Mouse (Mus musculus): ENCODE results near the gene Zbtb38. TPM values are rescaled to one million over a fixed set of nuclear protein-coding genes. Genes with fewer than 3 reads are reported as not detected.

Gene Zbtb38
- polyA plus RNA-seq, 1 experiment from 2014 or later = 57.1 TPM

- H3K27ac ChIP-seq (ENCODE audit: low read length) = peak overlapping the region; percentile 93
- H3K9me3 ChIP-seq (replicated peaks; ENCODE audit: control insufficient read depth, low read length, poor library complexity, severe bottlenecking) = no peaks in the 10 kb centered on the region
- H3K4me3 ChIP-seq (ENCODE audit: low read depth, low read length) = peak overlapping the region; percentile 48
- peaks cover 37% of the 10 kb centered on the region for H3K4me1 ChIP-seq (ENCODE audit: control insufficient read depth, insufficient read depth, low read length)
- WGBS = 62% methylated on average over 16 of the region's 16 CpGs
- no peaks in the 10 kb centered on the region for H3K27me3 ChIP-seq (ENCODE audit: control insufficient read depth, insufficient read depth, low read depth, low read length)
- no peaks in the 10 kb centered on the region for H3K36me3 ChIP-seq (ENCODE audit: control insufficient read depth, insufficient read depth, low read length)
- H3K9ac ChIP-seq (ENCODE audit: low read depth, low read length) = peak overlapping the region; percentile 31; the same call in 1 of the 2 replicates
- ATAC-seq = no peak
- H3K4me2 ChIP-seq (ENCODE audit: low read length) = peak overlapping the region; percentile 77
These were observed 24.1 kb downstream of the Zbtb38 start for GRCm38 (mm10) chr9:96728338-96729162.

DNA sequence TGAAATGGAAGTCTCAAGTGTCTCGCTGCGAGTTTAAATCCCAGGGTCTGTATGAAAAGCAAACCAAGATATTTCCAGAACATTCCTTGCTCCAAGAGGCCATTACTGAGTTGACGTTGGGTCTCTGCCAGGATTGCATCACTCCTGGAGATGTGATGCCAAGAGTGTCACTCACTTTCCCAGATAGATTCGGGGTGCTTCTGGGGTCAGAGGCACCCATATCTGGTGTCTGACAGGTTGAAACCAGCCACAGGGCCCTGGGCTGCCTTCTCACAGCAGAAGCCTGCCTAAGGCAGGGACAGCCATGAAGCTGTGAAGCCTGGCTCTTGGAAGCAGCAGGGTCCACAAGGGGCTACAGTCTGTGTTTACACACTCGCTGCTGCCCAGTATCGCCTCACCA is 24.9 kb downstream of the Zbtb38 start:
- Histone ChIP-seq H3K36me3 (ENCODE audit: control insufficient read depth, insufficient read depth, low read length) (no peaks in the 10 kb centered on the region), H3K9ac (ENCODE audit: low read depth, low read length) (no peak overlapping the region), H3K27me3 (ENCODE audit: control insufficient read depth, insufficient read depth, low read depth, low read length) (no peaks in the 10 kb centered on the region), H3K27ac (ENCODE audit: low read length) (peak overlapping the region; percentile 93), H3K4me2 (ENCODE audit: low read length) (peak overlapping the region; percentile 77), H3K9me3 (replicated peaks; ENCODE audit: control insufficient read depth, low read length, poor library complexity, severe bottlenecking) (no peaks in the 10 kb centered on the region), H3K4me3 (ENCODE audit: low read depth, low read length) (no peak overlapping the region), H3K4me1 (ENCODE audit: control insufficient read depth, insufficient read depth, low read length) (peaks cover 37% of the 10 kb centered on the region)
- 87% methylated on average over 6 of the region's 6 CpGs for WGBS
- no peak for ATAC-seq

- 12% methylated on average over 14 of the region's 14 CpGs for WGBS
- H3K9ac ChIP-seq (ENCODE audit: low read depth, low read length) = peak overlapping the region; percentile 59
- H3K9me3 ChIP-seq (replicated peaks; ENCODE audit: control insufficient read depth, low read length, poor library complexity, severe bottlenecking) = no peaks in the 10 kb centered on the region
- peak overlapping the region; percentile 19 for H3K4me3 ChIP-seq (ENCODE audit: low read depth, low read length)
- H3K4me2 ChIP-seq (ENCODE audit: low read length) = peak overlapping the region; percentile 77
- H3K36me3 ChIP-seq (ENCODE audit: control insufficient read depth, insufficient read depth, low read length) = no peaks in the 10 kb centered on the region
- H3K27me3 ChIP-seq (ENCODE audit: control insufficient read depth, insufficient read depth, low read depth, low read length) = no peaks in the 10 kb centered on the region
- H3K4me1 ChIP-seq (ENCODE audit: control insufficient read depth, insufficient read depth, low read length) = peaks cover 37% of the 10 kb centered on the region
- H3K27ac ChIP-seq (ENCODE audit: low read length) = peak overlapping the region; percentile 93
- ATAC-seq = no peak
These were observed 26.1 kb downstream of the Zbtb38 start for GRCm38 (mm10) chr9:96726336-96727131.

DNA sequence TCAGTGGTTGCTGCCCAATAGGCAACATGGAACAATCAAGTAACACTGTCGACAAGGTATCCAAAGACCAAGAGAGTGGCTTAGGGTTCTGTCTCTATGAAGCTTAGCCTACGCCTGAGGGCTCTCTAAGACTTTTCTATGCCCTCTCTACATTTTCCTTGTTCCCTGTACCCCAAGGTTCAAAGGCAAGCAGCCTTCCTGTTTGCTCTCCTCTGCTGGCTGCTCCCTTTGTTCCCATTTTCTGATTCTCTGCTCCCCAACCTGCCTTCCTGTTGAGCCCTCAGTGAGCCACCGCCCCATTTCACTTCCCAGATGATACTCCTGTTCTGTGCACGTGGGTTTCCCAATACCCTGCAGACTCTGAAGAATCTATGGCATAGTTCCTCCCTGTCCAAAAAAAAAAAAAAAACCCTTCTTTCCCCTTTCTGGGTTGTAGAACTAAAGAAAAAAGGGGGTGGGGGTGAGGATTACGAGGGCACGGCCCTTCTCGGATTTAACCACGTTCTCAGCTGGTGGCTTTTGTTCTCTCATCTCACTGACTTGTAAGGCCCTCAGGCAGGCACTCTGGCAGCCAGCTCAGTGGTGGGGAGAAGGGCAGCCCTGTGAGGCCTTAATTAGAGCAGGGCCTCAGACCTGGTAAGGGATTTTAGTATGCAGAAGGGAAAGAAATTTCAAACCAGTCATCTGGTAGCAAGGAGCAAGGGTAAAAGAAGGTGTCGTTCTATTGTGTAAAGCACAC is 26.9 kb downstream of the Zbtb38 start:
- Histone ChIP-seq H3K9me3 (replicated peaks; ENCODE audit: control insufficient read depth, low read length, poor library complexity, severe bottlenecking) (no peaks in the 10 kb centered on the region), H3K27me3 (ENCODE audit: control insufficient read depth, insufficient read depth, low read depth, low read length) (no peaks in the 10 kb centered on the region), H3K4me1 (ENCODE audit: control insufficient read depth, insufficient read depth, low read length) (peaks cover 39% of the 10 kb centered on the region), H3K27ac (ENCODE audit: low read length) (peak overlapping the region; percentile 93), H3K36me3 (ENCODE audit: control insufficient read depth, insufficient read depth, low read length) (no peaks in the 10 kb centered on the region), H3K4me3 (ENCODE audit: low read depth, low read length) (no peak overlapping the region), H3K4me2 (ENCODE audit: low read length) (peak overlapping the region; percentile 77), H3K9ac (ENCODE audit: low read depth, low read length) (peak overlapping the region; percentile 59)
- 9% methylated on average over 9 of the region's 9 CpGs for WGBS
- ATAC-seq = peak; percentile 49; the same call in 1 of the 2 replicates

DNA sequence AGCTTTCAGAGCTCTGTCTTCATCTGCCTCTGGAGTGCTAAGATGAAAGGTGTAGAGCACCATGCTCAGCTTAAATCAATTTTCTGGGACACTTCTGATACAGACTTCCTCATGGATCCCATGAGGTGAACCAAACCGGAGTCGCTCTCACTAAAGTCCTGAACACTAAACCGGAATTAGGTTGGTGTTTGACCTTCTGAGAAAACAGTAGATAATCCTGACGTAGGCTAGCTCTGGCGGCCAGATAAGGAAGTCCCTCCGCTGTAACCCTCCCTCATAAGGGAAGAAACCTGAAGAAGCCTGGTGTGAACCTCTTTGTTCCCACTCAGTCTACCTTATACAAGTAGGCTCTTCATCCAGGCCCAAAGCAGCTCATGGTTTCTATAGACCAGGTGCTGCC is 29.0 kb downstream of the Zbtb38 start:
- no peak overlapping the region for H3K4me2 ChIP-seq (ENCODE audit: low read length)
- H3K27me3 ChIP-seq (ENCODE audit: control insufficient read depth, insufficient read depth, low read depth, low read length) = no peaks in the 10 kb centered on the region
- H3K4me1 ChIP-seq (ENCODE audit: control insufficient read depth, insufficient read depth, low read length) = peaks cover 46% of the 10 kb centered on the region
- 92% methylated on average over 6 of the region's 6 CpGs for WGBS
- no peaks in the 10 kb centered on the region for H3K9me3 ChIP-seq (replicated peaks; ENCODE audit: control insufficient read depth, low read length, poor library complexity, severe bottlenecking)
- H3K4me3 ChIP-seq (ENCODE audit: low read depth, low read length) = no peak overlapping the region
- H3K9ac ChIP-seq (ENCODE audit: low read depth, low read length) = no peak overlapping the region
- ATAC-seq = no peak
- no peak overlapping the region for H3K27ac ChIP-seq (ENCODE audit: low read length)
- H3K36me3 ChIP-seq (ENCODE audit: control insufficient read depth, insufficient read depth, low read length) = no peaks in the 10 kb centered on the region

DNA sequence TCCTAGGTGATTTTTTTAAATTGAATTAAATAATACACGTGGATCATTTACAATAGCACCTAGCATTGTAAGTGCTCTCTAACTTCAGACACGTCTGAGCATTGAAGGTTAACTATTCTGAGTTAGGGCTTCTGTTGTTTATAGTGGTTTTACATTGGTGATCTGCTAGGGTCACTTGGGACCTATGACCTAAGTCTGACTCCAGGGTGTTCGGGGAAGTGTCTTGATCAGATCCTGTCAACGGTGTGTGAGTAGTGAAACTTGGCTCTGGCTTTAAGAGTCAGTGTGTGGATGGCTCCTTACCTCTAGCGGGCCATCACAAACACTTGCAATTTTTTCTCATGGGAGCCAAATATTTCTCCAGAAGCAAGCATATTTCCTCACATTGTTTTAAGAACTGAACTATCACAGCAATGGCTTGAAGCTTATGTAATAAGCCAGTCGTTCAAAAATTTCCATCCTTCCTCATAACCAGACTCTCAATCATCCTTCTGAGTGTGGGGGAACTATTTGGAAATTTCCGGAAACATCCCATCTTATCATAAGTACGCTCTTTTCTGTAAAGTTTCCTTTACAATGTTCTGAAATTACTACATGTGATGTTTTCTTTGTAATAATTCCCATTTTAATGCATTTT is 31.4 kb downstream of the Zbtb38 start:
- 91% methylated on average over 8 of the region's 8 CpGs for WGBS
- Histone ChIP-seq H3K4me1 (ENCODE audit: control insufficient read depth, insufficient read depth, low read length) (peaks cover 23% of the 10 kb centered on the region), H3K27ac (ENCODE audit: low read length) (no peak overlapping the region), H3K9ac (ENCODE audit: low read depth, low read length) (no peak overlapping the region), H3K9me3 (replicated peaks; ENCODE audit: control insufficient read depth, low read length, poor library complexity, severe bottlenecking) (no peaks in the 10 kb centered on the region), H3K36me3 (ENCODE audit: control insufficient read depth, insufficient read depth, low read length) (no peaks in the 10 kb centered on the region), H3K4me2 (ENCODE audit: low read length) (no peak overlapping the region), H3K4me3 (ENCODE audit: low read depth, low read length) (no peak overlapping the region), H3K27me3 (ENCODE audit: control insufficient read depth, insufficient read depth, low read depth, low read length) (no peaks in the 10 kb centered on the region)
- ATAC-seq = no peak

- Histone ChIP-seq H3K4me2 (ENCODE audit: low read length) (peak overlapping the region; percentile 84), H3K27ac (ENCODE audit: low read length) (peak overlapping the region; percentile 93; the same call in 1 of the 2 replicates), H3K36me3 (ENCODE audit: control insufficient read depth, insufficient read depth, low read length) (no peaks in the 10 kb centered on the region), H3K9ac (ENCODE audit: low read depth, low read length) (peak overlapping the region; percentile 95; the same call in 1 of the 2 replicates), H3K27me3 (ENCODE audit: control insufficient read depth, insufficient read depth, low read depth, low read length) (no peaks in the 10 kb centered on the region), H3K4me3 (ENCODE audit: low read depth, low read length) (no peak overlapping the region), H3K4me1 (ENCODE audit: control insufficient read depth, insufficient read depth, low read length) (peaks cover 16% of the 10 kb centered on the region), H3K9me3 (replicated peaks; ENCODE audit: control insufficient read depth, low read length, poor library complexity, severe bottlenecking) (no peaks in the 10 kb centered on the region)
- no peak for ATAC-seq
- WGBS = 56% methylated on average over 11 of the region's 11 CpGs
These were observed 32.0 kb downstream of the Zbtb38 start for GRCm38 (mm10) chr9:96720510-96721162.

All from midbrain, embryonic 16.5 days (tissue).